Mouse (Mus musculus) heart, embryonic 15.5 days (tissue): ENCODE results near the gene Pip5k1a. TPM values are rescaled to one million over a fixed set of nuclear protein-coding genes. Genes with fewer than 3 reads are reported as not detected.

Experiments
- ATAC-seq: fragments of 200-750 bp; cut with Nextera tagmentation; replicated peaks from 2 replicates; pipeline ENCODE4 v1.8.0; 2017; ENCODE audit warnings: low read depth, moderate TSS enrichment; ENCODE audit not compliant: insufficient number of reproducible peaks, insufficient read depth, low FRiP score
- H3K27ac ChIP-seq: fragments of 300-500 bp; sonication (generic); 2 replicates; pipeline ENCODE4 v1.5.1; 2015; ENCODE audit warnings: mild to moderate bottlenecking, inconsistent platforms
- H3K27me3 ChIP-seq: fragments of 300-500 bp; sonication (generic); 2 replicates; pipeline ENCODE4 v1.6.1; 2015; ENCODE audit warnings: inconsistent platforms
- H3K36me3 ChIP-seq: fragments of 300-500 bp; sonication (generic); 2 replicates; pipeline ENCODE4 v1.6.1; 2015; ENCODE audit warnings: mild to moderate bottlenecking, inconsistent platforms
- H3K4me1 ChIP-seq: fragments of 300-500 bp; sonication (generic); replicated peaks from 2 replicates; pipeline ENCODE4 v1.6.1; 2015; ENCODE audit warnings: inconsistent platforms
- H3K4me2 ChIP-seq: fragments of 300-500 bp; sonication (generic); 2 replicates; pipeline ENCODE4 v1.6.1; 2015; ENCODE audit warnings: inconsistent platforms, mild to moderate bottlenecking, moderate library complexity
- H3K4me3 ChIP-seq: fragments of 300-500 bp; sonication (generic); 2 replicates; pipeline ENCODE4 v1.5.1; 2015; ENCODE audit warnings: mild to moderate bottlenecking, inconsistent platforms
- H3K9ac ChIP-seq: fragments of 300-500 bp; sonication (generic); 2 replicates; pipeline ENCODE4 v1.6.1; 2015; ENCODE audit warnings: mild to moderate bottlenecking, inconsistent platforms
- H3K9me3 ChIP-seq: fragments of 300-500 bp; sonication (generic); replicated peaks from 2 replicates; pipeline ENCODE4 v1.6.1; 2016; ENCODE audit warnings: inconsistent platforms
- WGBS: fragments of 180-500 bp; shearing (Covaris S2); methylation state at CpG from one replicate; pipeline ENCODE4 v1.1.7; 2015; ENCODE audit warnings: mixed read lengths; 5-methylcytosine and 5-hydroxymethylcytosine counted together
- microRNA-seq: library from miRNA; unstranded; fragments of <30 nt; microRNA quantifications from one replicate; pipeline ENCODE4, GENCODE M21; 2016
- polyA plus RNA-seq: library from polyadenylated mRNA; unstranded; fragments of >200 nt; fragmentation: Nextera tagmentation; extraction: Ambion mirVana; gene quantifications from 2 replicates; pipeline ENCODE4 v1.2.1, GENCODE M21; 2015

The Pip5k1a gene
- polyA plus RNA-seq, 1 experiment from 2014 or later = 14.1 TPM

GRCm38 (mm10) chr3:95018741-95019140 is 88.0 kb downstream of the Pip5k1a start:
- no peak overlapping the region for H3K4me2 ChIP-seq
- no peak for ATAC-seq
- no peak overlapping the region for H3K4me3 ChIP-seq
- H3K27me3 ChIP-seq = no peaks in the 10 kb centered on the region
- H3K4me1 ChIP-seq = peaks cover 15% of the 10 kb centered on the region
- no peak overlapping the region for H3K27ac ChIP-seq
- H3K9me3 ChIP-seq = no peaks in the 10 kb centered on the region
- no peak overlapping the region for H3K9ac ChIP-seq
- H3K36me3 ChIP-seq = no peaks in the 10 kb centered on the region
- WGBS = 80% methylated on average over 2 of the region's 2 CpGs

- 4% methylated on average over 21 of the region's 21 CpGs for WGBS
- no peak for ATAC-seq
- H3K36me3 ChIP-seq = peaks cover 11% of the 10 kb centered on the region
- peak overlapping the region; percentile 95 for H3K4me3 ChIP-seq
- no peaks in the 10 kb centered on the region for H3K9me3 ChIP-seq
- no peaks in the 10 kb centered on the region for H3K27me3 ChIP-seq
- peak overlapping the region; percentile 98 for H3K27ac ChIP-seq
- H3K9ac ChIP-seq = peak overlapping the region; percentile 70
- H3K4me2 ChIP-seq = peak overlapping the region; percentile 91
- peaks cover 23% of the 10 kb centered on the region for H3K4me1 ChIP-seq
These were observed 90.1 kb downstream of the Pip5k1a start for GRCm38 (mm10) chr3:95016532-95017056.

GRCm38 (mm10) chr3:95015891-95016531 is 90.7 kb downstream of the Pip5k1a start:
- peaks cover 17% of the 10 kb centered on the region for H3K36me3 ChIP-seq
- under 1% methylated on average over 40 of the region's 40 CpGs for WGBS
- H3K4me3 ChIP-seq = peak overlapping the region; percentile 95
- H3K27ac ChIP-seq = peak overlapping the region; percentile 98
- no peaks in the 10 kb centered on the region for H3K9me3 ChIP-seq
- peaks cover 23% of the 10 kb centered on the region for H3K4me1 ChIP-seq
- H3K9ac ChIP-seq = peak overlapping the region; percentile 70
- H3K4me2 ChIP-seq = peak overlapping the region; percentile 91
- no peaks in the 10 kb centered on the region for H3K27me3 ChIP-seq
- ATAC-seq = peak; percentile 56

GRCm38 (mm10) chr3:95015337-95015872 is 91.3 kb downstream of the Pip5k1a start, which contains the start of gene Zfp687:
Zfp687 (minus strand) TSS chr3:95015448.
- peak; percentile 99 for ATAC-seq
- Histone ChIP-seq H3K4me3 (peak within 1 kb of the TSS; percentile 95), H3K36me3 (peaks cover 23% of the 10 kb centered on the region), H3K4me1 (peaks cover 23% of the 10 kb centered on the region), H3K4me2 (peak within 1 kb of the TSS; percentile 91), H3K9me3 (no peaks in the 10 kb centered on the region), H3K27me3 (no peaks in the 10 kb centered on the region), H3K9ac (peak within 1 kb of the TSS; percentile 80), H3K27ac (peak within 1 kb of the TSS; percentile 98)
- 0% methylated on average over 37 of the region's 37 CpGs for WGBS

- H3K4me2 ChIP-seq = peak overlapping the region; percentile 87
- peak overlapping the region; percentile 80 for H3K9ac ChIP-seq
- H3K36me3 ChIP-seq = peaks cover 31% of the 10 kb centered on the region
- H3K27me3 ChIP-seq = no peaks in the 10 kb centered on the region
- ATAC-seq = 0 out of 2 replicates have a peak, but pooled peaks have one; percentile 0
- under 1% methylated on average over 44 of the region's 44 CpGs for WGBS
- peak overlapping the region; percentile 90 for H3K27ac ChIP-seq
- no peaks in the 10 kb centered on the region for H3K9me3 ChIP-seq
- peaks cover 23% of the 10 kb centered on the region for H3K4me1 ChIP-seq
- H3K4me3 ChIP-seq = peak overlapping the region; percentile 95
These were observed 92.1 kb downstream of the Pip5k1a start for GRCm38 (mm10) chr3:95014428-95015151.

GRCm38 (mm10) chr3:95013699-95014427 is 92.9 kb downstream of the Pip5k1a start:
- peaks cover 37% of the 10 kb centered on the region for H3K36me3 ChIP-seq
- H3K9me3 ChIP-seq = no peaks in the 10 kb centered on the region
- peak overlapping the region; percentile 95 for H3K4me3 ChIP-seq
- peak overlapping the region; percentile 87 for H3K4me2 ChIP-seq
- no peaks in the 10 kb centered on the region for H3K27me3 ChIP-seq
- H3K27ac ChIP-seq = peak overlapping the region; percentile 90
- ATAC-seq = no peak
- peaks cover 23% of the 10 kb centered on the region for H3K4me1 ChIP-seq
- 17% methylated on average over 13 of the region's 13 CpGs for WGBS
- H3K9ac ChIP-seq = peak overlapping the region; percentile 80

GRCm38 (mm10) chr3:95012982-95013381 is 93.7 kb downstream of the Pip5k1a start:
- Histone ChIP-seq H3K9ac (no peak overlapping the region), H3K4me2 (no peak overlapping the region), H3K4me1 (peaks cover 23% of the 10 kb centered on the region), H3K36me3 (peaks cover 46% of the 10 kb centered on the region), H3K4me3 (0 out of 2 replicates have a peak overlapping the region, but pooled peaks have one; percentile 95), H3K27ac (no peak overlapping the region), H3K27me3 (no peaks in the 10 kb centered on the region), H3K9me3 (no peaks in the 10 kb centered on the region)
- ATAC-seq = no peak
- 88% methylated on average over 3 of the region's 3 CpGs for WGBS

- 84% methylated on average over 7 of the region's 7 CpGs for WGBS
- ATAC-seq = no peak
- peaks cover 71% of the 10 kb centered on the region for H3K36me3 ChIP-seq
These were observed 96.3 kb downstream of the Pip5k1a start for GRCm38 (mm10) chr3:95010396-95010795.

More at GRCm38 (mm10) chr3:95010396-95010795, 96.3 kb downstream of the Pip5k1a start:
- no peak overlapping the region for H3K9ac ChIP-seq
- H3K4me2 ChIP-seq = no peak overlapping the region
- no peaks in the 10 kb centered on the region for H3K9me3 ChIP-seq
- peaks cover 16% of the 10 kb centered on the region for H3K4me1 ChIP-seq
- no peaks in the 10 kb centered on the region for H3K27me3 ChIP-seq
- H3K27ac ChIP-seq = no peak overlapping the region
- no peak overlapping the region for H3K4me3 ChIP-seq

Small RNAs within 50 kb of the gene (microRNA-seq; reads per million reads assigned to microRNA genes)
- not detected for gene Mir8099-1

Other genes starting within 250 kb of the Pip5k1a start
- gene Psmb4, start 220.0 kb downstream of the Pip5k1a start, polyA plus RNA-seq = 223 and 265 TPM in 2 replicates
- 89.6 and 103 TPM in 2 replicates for gene Selenbp1, start 173.9 kb downstream of the Pip5k1a start, polyA plus RNA-seq
- gene Rfx5, start 152.9 kb downstream of the Pip5k1a start, polyA plus RNA-seq = 3.6 and 6.8 TPM in 2 replicates
- gene Pi4kb, start 132.2 kb downstream of the Pip5k1a start, polyA plus RNA-seq = 14.7 and 20.8 TPM in 2 replicates
- gene Zfp687, start 91.5 kb downstream of the Pip5k1a start, polyA plus RNA-seq = 12.3 and 18.3 TPM in 2 replicates
- gene Psmd4, start 64.3 kb downstream of the Pip5k1a start, polyA plus RNA-seq = 168 and 198 TPM in 2 replicates
- 79.5 and 99.3 TPM in 2 replicates for gene Vps72, start 4.1 kb upstream of the Pip5k1a start, polyA plus RNA-seq
- 1.4 and 2.1 TPM in 2 replicates for gene Tmod4, start 17.5 kb upstream of the Pip5k1a start, polyA plus RNA-seq
- 51.0 and 54.2 TPM in 2 replicates for gene Scnm1, start 27.1 kb upstream of the Pip5k1a start, polyA plus RNA-seq
- gene Lysmd1, start 27.2 kb upstream of the Pip5k1a start, polyA plus RNA-seq = 9.4 and 10.4 TPM in 2 replicates
- gene Tnfaip8l2, start 35.4 kb upstream of the Pip5k1a start, polyA plus RNA-seq = 2.5 and 4.8 TPM in 2 replicates
- gene Sema6c, start 53.5 kb upstream of the Pip5k1a start, polyA plus RNA-seq = 2.0 and 3.5 TPM in 2 replicates
- 5.1 and 6.5 TPM in 2 replicates for gene Gabpb2, start 111.0 kb upstream of the Pip5k1a start, polyA plus RNA-seq
- gene Cdc42se1, start 121.8 kb upstream of the Pip5k1a start, polyA plus RNA-seq = 49.7 and 60.9 TPM in 2 replicates
- 10.6 and 12.0 TPM in 2 replicates for gene Mllt11, start 125.2 kb upstream of the Pip5k1a start, polyA plus RNA-seq
- gene Gm128, start 134.7 kb upstream of the Pip5k1a start, polyA plus RNA-seq = 0.38 and 0.55 TPM in 2 replicates
- gene Bnipl, start 144.3 kb upstream of the Pip5k1a start, polyA plus RNA-seq = 0.06 and 0.38 TPM in 2 replicates
- 24.7 and 27.6 TPM in 2 replicates for gene Mindy1, start 174.4 kb upstream of the Pip5k1a start, polyA plus RNA-seq
- gene Prune1, start 175.1 kb upstream of the Pip5k1a start, polyA plus RNA-seq = 23.8 and 26.5 TPM in 2 replicates
- 0.64 and 1.2 TPM in 2 replicates for gene Anxa9, start 200.2 kb upstream of the Pip5k1a start, polyA plus RNA-seq
- 120 and 139 TPM in 2 replicates for gene Cers2, start 207.9 kb upstream of the Pip5k1a start, polyA plus RNA-seq